Mouse (Mus musculus): ENCODE results near the gene Cfap100.

Gene Cfap100

DNA sequence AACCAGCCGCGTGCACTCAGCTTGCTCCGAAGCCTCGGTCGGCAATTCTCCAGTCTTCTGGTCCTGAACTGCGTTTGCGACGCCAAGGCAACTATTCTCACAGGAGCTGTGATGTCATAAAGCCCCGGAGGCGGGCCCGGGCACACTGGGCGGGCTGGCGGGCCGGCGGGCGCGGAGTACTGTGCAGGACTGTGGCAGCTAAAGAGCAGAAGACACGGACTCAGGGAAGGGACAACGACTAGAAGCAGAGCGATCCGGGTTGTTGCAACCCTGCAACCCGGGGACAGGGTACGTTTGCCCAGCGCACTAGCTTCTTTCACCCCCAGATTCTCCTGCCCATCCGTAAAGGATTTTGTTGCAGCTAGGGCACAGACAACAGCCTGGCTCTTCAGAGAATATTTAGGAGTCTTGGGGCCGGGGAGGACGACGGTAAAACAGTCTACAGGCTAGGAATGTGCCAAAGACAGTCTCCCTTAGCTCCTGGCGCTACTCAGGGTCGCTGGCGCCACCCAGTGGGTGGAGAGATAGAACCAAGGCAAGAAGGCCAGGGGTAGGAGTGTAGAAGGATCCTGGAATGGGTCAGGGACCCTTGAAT lies at the start of gene Cfap100:
TSS of gene Cfap100 (minus strand) at position 418 of the 595 bp plus-strand sequence.
- DNase-seq (ENCODE audit: low spot score) = peak; percentile 70

DNA sequence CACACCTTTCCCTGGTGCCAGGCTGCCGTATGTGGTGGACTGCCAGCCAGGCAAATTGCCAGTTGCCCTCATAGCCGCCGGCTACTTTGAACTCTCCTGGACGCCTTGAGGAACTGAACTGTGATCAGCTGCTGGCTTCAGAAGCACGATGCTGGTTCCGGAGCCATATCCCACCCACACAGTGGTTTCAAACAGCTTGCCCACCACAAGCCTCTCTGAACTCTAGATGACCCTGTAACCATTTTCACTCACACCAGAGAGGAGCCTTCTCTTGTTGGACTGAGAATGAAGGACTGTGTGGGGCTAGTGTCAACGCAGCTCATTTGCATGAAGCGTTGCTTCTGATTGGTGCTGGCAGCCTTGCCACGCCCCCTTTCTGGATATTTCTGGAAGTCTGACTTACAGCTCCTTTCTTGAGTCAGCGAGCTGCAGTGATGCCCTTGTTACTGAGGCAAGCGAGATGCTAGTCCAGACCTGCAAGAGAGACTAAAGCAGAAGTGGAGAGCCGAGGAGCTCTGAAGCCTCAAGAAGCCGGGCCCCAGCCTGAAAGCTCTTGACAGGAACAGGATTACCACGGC lies 48.4 kb upstream of the Cfap100 start:
- peak; percentile 65 for DNase-seq (ENCODE audit: low spot score)

DNA sequence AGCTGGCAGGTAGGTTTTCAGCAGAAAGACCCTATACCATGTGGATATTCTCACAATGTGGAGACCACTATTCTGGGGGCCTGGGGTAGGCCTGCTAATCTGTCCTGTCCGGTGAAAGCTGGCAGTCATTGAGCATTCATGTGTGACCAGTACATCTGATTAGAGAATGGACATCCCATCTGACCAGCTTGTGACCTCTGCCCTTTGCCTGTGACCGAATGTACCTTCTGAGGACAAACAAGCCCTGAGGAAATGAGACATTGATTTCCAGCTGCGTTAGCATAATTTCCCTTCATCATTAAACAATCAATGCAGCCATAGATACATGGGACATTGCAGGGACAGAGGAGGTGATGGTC lies 47.2 kb upstream of the Cfap100 start:
- no peak for DNase-seq (ENCODE audit: low spot score)

DNA sequence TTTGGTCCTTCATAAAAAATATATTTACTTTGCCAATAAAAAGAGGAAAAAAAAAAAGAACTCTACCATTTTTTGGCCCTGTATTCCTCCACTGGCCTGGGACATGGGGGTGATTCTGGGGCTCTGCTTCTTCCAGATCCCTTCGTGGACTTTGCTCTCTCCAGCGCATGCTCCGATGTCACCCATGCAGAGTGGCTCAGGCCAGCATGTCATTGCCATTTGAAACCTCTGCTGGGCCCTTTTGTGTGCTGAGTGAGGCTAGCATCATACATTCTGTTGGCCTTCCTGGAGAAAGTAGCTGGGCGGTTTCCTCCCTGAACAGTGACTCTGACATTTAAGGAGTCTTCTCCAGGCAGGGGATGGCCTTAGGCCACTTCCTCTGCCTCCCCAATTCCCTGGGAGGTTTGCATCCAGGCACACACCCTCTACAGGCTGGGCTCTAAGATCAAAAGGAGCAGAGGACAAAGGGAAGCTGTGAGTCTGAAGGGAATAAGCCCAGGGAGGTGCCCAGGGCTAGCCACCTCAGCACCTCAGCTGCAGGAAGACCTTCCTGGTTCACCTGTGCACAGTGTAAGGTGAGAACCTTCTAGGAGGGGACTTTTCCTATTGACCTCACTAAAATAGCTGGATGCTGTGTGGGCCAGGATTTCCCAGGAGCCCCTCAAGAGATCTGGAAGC lies 46.7 kb upstream of the Cfap100 start:
- no peak for DNase-seq (ENCODE audit: low spot score)

DNA sequence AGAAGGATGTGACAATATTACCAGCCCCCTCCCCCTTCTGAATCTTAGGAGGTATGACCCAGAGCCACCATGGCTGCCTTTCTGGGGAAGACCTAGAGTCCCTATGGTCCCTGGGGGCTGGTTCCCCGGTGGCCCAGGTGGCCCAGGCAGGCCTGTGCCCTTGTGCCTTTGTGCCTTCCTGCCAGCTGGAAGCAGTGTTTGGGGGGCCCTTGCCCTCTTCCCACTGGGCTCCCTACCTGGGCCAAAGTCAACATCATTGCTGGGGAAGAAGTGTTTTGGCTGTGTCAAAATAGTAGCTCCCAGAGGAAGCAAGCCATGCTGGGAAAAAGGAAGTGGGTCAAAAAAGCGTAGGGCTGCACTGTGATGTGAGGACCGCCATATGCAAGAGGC lies 45.8 kb upstream of the Cfap100 start:
- no peak for DNase-seq (ENCODE audit: low spot score)

DNA sequence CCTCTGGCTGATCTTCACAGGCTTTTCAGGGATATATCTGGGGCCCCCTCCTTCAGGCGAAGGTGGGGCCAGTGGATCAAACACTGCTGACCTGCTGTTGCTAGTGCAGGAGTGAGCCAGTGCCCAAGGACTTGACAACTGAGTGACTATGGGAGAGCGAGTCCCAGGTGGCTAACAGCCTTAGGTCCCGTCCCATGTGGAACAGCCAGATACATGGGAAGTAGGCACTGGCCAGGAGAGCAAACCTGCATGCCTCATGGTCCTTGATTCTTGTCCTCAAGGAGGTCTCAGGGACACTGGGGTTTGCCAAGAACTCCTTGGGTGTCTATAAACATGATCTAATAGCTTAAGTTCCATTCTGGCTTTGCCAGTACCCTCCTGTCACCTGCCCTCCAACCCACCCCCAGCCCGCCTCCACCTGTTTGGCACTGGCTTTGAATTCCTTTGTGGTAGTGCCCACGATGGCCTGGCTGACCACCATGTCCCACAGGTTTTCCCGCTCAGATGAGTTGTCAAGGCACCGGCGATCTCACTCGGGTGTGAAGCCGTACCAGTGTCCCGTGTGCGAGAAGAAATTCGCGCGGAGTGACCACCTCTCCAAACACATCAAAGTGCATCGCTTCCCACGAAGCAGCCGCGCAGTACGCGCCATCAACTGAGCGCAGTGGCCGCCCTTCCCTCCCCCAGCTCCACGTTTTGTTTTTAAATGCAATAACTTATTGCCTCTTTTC lies 45.2 kb upstream of the Cfap100 start:
- no peak for DNase-seq (ENCODE audit: low spot score)

DNA sequence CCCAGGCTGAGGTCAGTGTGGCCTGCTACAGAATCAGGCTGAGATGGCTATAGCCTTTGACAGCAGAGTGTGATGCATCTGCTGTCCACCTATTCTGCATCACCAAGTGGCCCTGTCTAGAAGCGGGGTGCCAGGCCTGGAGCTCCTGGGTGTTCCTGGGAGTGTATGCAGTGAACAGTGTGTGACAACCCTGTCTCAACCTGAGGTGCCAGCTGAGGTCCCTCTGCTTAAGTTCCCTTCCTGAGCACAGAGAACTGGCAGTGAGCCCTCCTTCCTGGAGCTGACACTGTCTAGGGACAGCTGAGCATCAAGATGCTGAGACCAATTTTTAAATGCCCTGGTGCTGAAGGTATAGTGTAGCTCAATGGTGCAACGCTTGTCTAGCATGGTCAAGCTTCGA lies 44.1 kb upstream of the Cfap100 start:
- no peak for DNase-seq (ENCODE audit: low spot score)

DNA sequence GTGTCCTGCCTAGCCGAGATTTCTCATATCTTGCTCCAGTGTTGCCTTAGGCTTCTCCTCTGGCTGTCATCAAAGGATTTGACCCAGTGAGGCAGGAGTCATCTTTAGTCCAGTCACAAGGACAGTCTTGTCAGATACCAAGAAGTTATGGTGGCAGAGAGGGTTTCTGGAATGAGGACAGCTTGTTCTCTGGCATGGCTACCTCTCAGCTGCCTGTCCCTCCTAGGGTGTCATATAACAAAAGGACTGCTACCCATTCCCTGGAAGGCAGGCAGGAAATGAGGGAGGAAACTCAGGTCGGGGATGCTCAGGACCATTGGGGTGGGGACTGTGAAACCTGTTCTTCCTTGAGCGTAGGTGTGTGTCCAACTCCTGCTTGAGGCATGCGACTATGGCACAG lies 43.5 kb upstream of the Cfap100 start:
- no peak for DNase-seq (ENCODE audit: low spot score)

DNA sequence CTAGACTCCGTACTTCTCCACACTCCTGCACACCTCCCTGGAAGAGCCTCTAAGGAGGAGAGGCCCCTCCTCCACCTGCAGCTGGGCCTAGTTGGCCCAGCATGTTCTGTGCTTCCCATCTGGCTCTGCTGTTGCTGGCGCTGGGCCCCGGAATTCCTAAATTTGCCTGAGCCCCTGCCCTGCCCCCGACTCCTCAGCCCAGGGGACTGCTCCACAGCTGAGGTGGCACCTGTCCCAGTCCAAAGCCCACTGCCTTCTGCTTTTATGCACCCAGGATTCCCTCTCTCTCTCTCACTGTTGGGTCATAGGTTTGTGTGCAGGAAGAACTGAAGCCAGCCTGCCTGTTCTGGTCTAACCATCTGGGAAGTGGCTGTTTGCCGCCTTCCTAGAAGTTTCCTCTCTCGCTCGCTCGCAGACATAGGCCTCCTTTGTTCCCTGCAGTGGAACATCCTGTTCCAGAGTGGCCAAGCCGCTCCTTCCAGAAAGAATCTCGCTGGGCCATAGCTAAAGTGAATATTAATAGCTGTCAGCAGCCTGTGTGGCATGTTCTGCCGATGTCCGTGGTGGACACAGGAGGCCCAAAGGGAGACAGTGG lies 42.4 kb upstream of the Cfap100 start:
- DNase-seq (ENCODE audit: low spot score) = peak; percentile 82

DNA sequence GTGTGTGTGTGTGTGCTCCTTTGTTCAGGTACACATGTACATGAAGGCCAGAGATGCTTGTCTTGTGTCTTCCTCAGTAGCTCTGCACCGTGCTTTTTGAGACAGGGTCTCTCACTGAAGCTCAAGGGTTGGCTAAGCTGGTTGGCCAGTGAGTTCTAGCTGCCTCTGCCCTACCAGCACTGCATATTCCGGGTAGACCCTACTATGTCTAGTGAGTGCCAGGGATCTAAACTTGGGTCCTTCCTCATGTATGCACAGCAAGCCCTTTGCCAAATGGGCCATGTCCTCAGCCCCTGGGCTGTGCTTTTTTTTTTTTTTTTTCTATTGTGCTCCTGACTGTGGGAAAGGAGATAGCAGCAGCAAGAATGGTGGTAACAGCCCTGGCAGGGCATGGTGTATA lies 41.7 kb upstream of the Cfap100 start:
- DNase-seq (ENCODE audit: low spot score) = no peak

DNA sequence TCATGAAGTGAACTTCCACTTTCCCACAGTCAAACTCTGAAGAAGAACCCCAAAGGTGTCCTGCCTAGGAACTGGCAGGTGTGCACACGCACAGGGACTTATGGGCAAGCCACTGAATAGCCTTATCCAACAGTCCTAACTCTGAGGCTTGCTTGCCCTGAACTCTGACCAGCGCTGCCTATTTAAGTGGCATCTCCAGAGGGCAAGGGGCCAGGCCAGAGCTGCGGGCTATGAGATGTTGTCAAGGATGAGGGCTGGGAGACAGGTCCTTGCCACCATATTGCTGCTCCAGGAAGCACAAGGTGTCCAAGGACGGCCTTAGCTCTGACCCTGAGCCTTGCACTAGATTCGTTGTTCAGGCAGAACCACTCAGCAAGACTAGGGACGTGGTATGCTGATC lies 40.4 kb upstream of the Cfap100 start:
- no peak for DNase-seq (ENCODE audit: low spot score)

DNA sequence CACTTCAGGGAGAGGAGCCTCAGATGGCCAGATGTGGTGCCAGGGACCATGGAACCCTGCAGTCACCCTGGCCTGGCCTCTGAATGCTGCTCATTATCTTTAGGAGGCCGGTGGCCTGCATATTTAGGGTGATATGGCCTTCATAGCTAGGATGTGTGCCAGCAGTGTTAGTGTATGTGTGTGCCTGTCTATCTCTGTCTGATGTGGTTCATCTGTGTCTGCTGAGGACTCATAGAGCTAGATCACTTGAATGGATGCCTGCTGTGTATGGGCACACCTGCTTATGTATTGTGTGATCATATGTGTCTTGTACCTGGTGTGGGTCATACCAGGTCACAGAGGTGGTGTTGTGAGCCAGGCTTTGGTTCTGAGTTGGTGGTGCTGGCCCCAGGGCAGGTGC lies 39.6 kb upstream of the Cfap100 start:
- no peak for DNase-seq (ENCODE audit: low spot score)

DNA sequence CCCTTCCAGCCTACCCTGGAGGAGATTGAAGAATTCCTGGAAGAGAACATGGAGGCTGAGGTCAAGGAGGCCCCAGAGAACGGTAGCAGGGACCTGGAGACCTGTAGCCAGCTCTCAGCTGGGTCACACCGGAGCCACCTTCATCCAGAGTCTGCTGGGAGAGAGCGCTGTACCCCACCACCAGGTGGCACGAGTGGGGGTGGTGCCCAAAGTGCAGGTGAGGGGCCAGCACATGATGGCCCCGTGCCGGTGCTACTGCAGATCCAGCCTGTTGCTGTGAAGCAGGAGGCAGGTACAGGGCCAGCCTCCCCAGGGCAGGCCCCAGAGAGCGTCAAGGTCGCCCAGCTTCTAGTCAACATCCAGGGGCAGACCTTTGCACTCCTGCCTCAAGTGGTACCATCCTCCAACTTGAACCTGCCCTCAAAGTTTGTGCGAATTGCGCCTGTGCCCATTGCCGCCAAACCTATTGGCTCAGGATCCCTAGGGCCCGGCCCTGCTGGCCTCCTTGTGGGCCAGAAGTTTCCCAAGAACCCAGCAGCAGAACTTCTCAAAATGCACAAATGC lies 38.3 kb upstream of the Cfap100 start:
- DNase-seq (ENCODE audit: low spot score) = no peak

DNA sequence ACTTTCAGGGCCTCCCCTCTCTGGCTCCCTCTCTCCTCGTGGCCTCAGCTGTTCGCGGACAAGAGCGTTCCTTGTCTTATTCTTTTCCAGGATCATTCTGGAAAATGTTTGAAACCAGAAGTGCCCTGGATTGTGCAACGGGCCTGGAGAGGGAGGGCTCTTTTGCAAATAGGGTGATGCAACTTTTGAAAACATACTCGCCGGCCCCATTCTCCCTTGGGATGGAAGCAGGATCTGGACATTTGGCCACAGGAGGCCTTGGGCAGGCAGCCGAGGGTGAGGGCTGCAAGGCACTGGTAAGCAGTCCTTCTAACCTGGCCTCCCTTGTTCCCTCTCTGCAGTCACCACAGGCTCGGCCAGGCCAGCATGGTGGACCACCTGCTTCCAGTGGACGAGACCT lies 37.5 kb upstream of the Cfap100 start:
- DNase-seq (ENCODE audit: low spot score) = peak; percentile 85

DNA sequence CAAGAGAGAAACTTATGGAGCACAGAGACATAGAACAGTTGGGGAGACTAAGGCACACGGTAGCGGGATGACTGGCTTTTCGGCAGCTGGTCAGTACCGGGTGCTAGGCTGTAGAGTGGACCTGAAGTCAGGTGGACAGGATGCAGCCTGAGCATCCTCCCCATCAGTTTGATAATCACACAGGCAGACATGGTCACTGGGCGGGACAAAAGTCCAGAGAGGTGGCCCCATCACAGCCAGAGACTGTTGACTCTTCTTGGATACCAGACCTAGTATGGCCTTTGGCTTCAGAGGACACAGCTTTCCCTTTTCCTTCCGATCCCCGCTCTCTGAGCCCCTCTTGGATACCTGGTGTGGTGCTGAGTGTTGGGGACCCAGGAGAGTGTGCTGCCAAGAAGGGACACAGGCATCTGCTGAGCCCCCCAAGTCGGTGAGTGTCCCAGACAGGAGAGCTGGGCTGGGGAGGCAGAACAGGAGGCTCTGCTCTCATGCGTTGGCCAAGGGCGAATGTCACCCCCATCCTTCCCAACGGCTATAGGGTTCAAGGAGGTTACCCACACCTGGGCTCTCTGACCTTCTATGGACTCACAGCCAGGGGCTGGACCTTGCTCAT lies 36.5 kb upstream of the Cfap100 start:
- no peak for DNase-seq (ENCODE audit: low spot score)

DNA sequence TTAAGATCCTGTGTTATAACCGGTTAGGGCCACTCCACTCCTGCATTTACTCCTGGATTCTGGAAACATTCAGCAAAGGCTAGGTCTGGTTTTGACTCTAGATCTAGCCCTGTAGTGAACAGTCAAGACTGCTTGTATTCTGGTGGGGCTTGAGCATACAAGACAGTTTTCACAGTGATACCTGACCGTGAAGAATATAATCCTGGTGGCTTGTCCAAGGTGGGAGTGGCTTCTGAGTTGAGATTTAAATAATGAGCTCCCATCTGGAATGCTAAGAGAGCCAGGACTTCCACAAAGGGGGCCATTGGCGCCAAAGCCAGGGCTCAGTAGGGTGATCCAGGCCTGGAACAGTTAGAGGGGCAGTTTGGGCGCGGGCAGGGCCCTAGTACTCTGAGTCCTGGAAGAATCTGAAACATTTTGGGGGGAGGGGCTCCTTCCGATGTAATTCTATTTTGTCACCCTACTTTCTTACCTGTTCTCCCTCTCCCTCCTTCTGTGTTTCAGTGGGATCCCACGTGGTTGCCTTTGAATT lies 35.4 kb upstream of the Cfap100 start:
- no peak for DNase-seq (ENCODE audit: low spot score)

DNA sequence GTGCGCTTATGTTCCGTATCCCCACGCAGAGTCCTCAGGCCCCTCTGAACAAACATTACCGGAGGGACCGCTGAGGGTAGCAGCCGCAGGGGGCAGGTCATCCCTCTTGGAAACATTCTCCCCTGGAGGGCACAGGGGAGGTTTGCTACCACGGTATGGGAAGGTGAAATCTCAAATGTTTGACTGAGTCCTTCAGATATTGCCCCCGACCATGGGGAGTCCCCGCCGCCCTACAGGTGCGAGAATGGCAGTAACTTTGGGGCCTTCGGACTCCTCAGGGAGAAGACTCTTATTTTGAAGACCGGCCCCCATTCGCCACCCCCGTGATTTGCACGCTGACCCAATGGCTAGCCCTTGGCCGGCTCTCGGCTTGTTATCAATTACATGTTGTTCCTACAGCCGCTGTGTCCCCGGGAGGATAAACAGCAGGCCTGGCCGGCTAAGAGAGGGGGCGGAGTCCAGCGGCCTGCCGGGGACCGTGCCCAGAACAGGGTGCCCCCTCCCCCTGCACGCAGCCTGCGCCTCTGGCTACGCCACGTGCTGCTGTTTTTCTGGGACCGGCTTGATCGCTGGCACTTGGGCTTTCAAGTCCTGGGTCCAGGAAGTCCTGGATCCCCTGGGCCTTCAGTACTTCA lies 34.7 kb upstream of the Cfap100 start:
- peak; percentile 97 for DNase-seq (ENCODE audit: low spot score)

DNA sequence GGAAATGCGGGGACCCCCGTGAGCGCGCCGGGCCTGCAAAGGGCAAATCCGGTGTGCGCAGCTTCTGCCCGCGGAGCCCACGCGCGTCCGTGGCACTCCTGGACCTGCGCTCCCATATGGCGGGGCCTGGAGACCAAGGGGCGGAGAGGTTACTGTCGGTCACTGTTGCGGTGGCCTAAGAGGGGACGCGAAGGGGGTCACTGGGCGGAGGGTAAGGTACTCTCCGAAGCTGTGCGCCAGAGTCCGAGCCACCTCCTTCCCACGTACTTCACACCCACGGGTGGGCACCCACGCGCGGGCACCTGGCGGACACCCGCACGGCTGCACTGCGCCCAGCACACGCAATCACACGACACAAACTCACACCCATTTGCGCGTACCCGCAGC lies 34.2 kb upstream of the Cfap100 start:
- no peak for DNase-seq (ENCODE audit: low spot score)

DNA sequence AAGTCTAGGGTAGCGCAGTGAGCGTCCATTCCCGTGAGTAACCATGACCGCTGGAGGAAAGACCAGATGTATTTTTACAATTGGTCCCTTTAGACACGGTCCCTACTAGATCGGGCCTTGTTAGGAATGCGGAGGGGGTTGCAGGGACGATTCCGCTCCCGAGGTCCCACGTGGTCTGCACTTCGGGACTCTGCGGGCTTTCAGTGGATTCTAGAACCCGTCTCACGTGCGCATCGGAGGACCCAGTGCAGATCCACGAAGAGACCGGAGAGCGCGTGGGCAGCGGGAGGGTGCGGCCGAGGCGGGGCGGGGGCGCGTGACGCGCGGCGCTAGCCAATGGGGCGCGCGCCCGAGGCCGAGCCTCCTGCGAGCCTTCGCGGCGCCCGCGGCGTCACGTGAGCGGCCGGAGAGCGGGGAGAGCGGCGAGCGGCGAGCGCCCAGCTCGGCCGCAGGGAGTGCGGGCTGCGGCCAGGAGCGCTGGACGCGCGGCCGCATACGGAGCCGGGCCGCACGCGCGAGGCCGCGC lies 33.6 kb upstream of the Cfap100 start, which contains the start of gene Klf15:
TSS of gene Klf15 (plus strand) at position 396 of the 526 bp plus-strand sequence.
- DNase-seq (ENCODE audit: low spot score) = peak; percentile 81

DNA sequence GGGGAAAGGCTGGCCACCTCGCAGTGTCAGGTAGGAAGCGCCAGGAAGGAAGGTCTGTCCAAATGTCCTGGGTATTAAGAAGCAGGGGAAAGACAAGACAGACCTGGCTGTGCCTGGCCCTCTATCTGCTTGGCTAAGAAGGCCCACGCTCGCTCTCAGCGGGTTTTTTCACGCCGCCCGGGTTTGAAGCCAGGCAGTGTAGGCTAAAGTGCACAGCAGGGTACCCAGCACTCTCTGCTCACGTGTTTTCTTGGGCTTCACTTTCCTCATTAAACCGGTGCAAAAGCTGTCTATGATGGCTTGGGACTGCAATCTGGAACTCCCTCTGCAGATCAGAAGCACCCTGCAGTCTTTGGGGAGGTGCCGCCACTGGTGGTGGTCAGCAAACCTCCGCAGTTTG lies 33.2 kb upstream of the Cfap100 start:
- no peak for DNase-seq (ENCODE audit: low spot score)

DNA sequence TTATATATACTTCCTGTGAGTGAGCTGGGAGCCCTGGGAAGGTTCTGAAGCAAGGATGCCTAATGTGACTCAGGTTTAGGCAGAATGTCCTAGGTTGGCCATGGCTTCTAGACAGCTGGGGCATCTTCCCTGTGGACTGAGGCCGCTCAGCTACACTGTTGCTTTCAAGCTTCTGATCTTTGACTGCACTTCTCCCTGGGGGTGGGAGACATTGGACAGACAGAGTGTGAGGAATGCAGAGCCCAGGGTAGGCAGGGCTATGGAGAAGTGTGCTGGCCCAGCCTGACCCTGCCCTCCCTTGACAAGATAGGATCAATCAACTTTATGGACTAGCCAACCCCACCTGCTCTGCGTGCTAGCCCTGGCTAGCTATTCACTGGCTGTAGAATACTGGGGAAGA lies 32.6 kb upstream of the Cfap100 start:
- DNase-seq (ENCODE audit: low spot score) = no peak
